Mouse (Mus musculus) bone marrow, adult 2 months (tissue): ENCODE measurements around the gene Ada.
A peak's percentile ranks its signal among the peaks of the same experiment; 100 is the strongest.

Source experiments
- CTCF ChIP-seq: fragments of 200-500 bp; IDR thresholded peaks from 2 replicates; pipeline ENCODE4 v1.5.1; 2011; ENCODE audit warnings: low read length, control low read depth; ENCODE audit not compliant: control insufficient read depth, insufficient read depth
- POLR2A ChIP-seq: fragments of 200-500 bp; IDR thresholded peaks from 2 replicates; pipeline ENCODE4 v1.6.1; 2011; ENCODE audit warnings: low read depth, mild to moderate bottlenecking, control low read depth, low read length, borderline replicate concordance; ENCODE audit not compliant: control insufficient read depth

DNA sequence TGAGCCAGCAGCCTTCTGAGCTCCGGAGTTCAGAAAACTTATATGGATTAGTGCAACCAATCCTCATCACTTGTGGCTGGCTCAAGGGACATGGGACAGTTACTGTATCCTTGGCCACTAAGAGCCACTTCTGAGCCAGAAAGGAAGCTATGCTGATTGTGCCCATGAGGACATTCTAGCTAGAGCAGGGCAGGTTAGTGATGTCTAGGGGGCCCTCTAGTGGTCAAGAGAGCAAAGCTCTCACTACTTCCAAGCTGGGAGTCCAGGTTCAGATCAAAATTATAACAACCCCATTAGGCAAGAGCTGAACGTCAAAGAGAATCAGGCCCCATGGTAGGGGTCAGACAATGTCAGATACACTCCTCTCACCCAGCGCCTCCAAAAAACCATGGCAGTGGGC, 37.7 kb upstream of the Ada start:
- TF ChIP-seq CTCF (peak; percentile 74), POLR2A (no peak)
